Mouse (Mus musculus) forebrain, embryonic 12.5 days (tissue): ENCODE results near the gene Arhgap32. TPM values are rescaled to one million over a fixed set of nuclear protein-coding genes. Genes with fewer than 3 reads are reported as not detected.

ENCODE experiments used
- ATAC-seq: fragments of 200-750 bp; cut with Nextera tagmentation; 2 replicates; pipeline ENCODE4 v1.8.0; 2017; ENCODE audit warnings: moderate TSS enrichment; ENCODE audit not compliant: low FRiP score
- H3K27ac ChIP-seq: fragments of 300-500 bp; sonication (generic); 2 replicates; pipeline ENCODE4 v1.5.1; 2016; ENCODE audit warnings: mild to moderate bottlenecking
- H3K27me3 ChIP-seq: fragments of 300-500 bp; sonication (generic); 2 replicates; pipeline ENCODE4 v1.6.1; 2016; ENCODE audit warnings: mild to moderate bottlenecking
- H3K36me3 ChIP-seq: fragments of 300-500 bp; sonication (generic); replicated peaks from 2 replicates; pipeline ENCODE4 v1.6.1; 2016; ENCODE audit warnings: mild to moderate bottlenecking
- H3K4me1 ChIP-seq: fragments of 300-500 bp; sonication (generic); 2 replicates; pipeline ENCODE4 v1.6.1; 2016
- H3K4me2 ChIP-seq: fragments of 300-500 bp; sonication (generic); 2 replicates; pipeline ENCODE4 v1.6.1; 2016; ENCODE audit warnings: mild to moderate bottlenecking, moderate library complexity
- H3K4me3 ChIP-seq: fragments of 300-500 bp; sonication (generic); replicated peaks from 2 replicates; pipeline ENCODE4 v1.5.1; 2016; ENCODE audit warnings: mild to moderate bottlenecking
- H3K9ac ChIP-seq: fragments of 300-500 bp; sonication (generic); 2 replicates; pipeline ENCODE4 v1.6.1; 2016; ENCODE audit warnings: mild to moderate bottlenecking
- H3K9me3 ChIP-seq: fragments of 300-500 bp; sonication (generic); 2 replicates; pipeline ENCODE4 v1.6.1; 2016
- WGBS: fragments of 180-500 bp; shearing (Covaris S2); methylation state at CpG from one replicate; pipeline ENCODE4 v1.1.7; 2016; 5-methylcytosine and 5-hydroxymethylcytosine counted together
- polyA plus RNA-seq: library from polyadenylated mRNA; unstranded; fragments of >200 nt; fragmentation: Nextera tagmentation; extraction: Ambion mirVana; gene quantifications from 2 replicates; pipeline ENCODE4 v1.2.1, GENCODE M21; 2016

The Arhgap32 gene
- polyA plus RNA-seq, 1 experiment from 2014 or later, result 7.3 TPM

- Histone ChIP-seq H3K9me3 (no peaks in the 10 kb centered on the region), H3K27me3 (no peaks in the 10 kb centered on the region), H3K36me3 (no peaks in the 10 kb centered on the region), H3K27ac (no peak overlapping the region), H3K4me3 (no peak overlapping the region), H3K9ac (no peak overlapping the region), H3K4me2 (no peak overlapping the region), H3K4me1 (peaks cover 17% of the 10 kb centered on the region)
- ATAC-seq, result no peak
- WGBS, result 33% methylated on average over 5 of the region's 5 CpGs
Measured at GRCm38 (mm10) chr9:32223739-32224529, 108.0 kb downstream of the Arhgap32 start.

- no peak overlapping the region for H3K4me2 ChIP-seq
- no peak overlapping the region for H3K27ac ChIP-seq
- H3K36me3 ChIP-seq, result no peaks in the 10 kb centered on the region
- no peak overlapping the region for H3K4me3 ChIP-seq
- no peak overlapping the region for H3K9ac ChIP-seq
- peaks cover 17% of the 10 kb centered on the region for H3K4me1 ChIP-seq
- H3K9me3 ChIP-seq, result no peaks in the 10 kb centered on the region
- no peaks in the 10 kb centered on the region for H3K27me3 ChIP-seq
- no peak for ATAC-seq
- WGBS, result 66% methylated on average over 4 of the region's 4 CpGs
Measured at GRCm38 (mm10) chr9:32224937-32225336, 109.0 kb downstream of the Arhgap32 start.

GRCm38 (mm10) chr9:32225584-32225983 is 109.6 kb downstream of the Arhgap32 start:
- no peak overlapping the region for H3K27ac ChIP-seq
- H3K9me3 ChIP-seq, result no peaks in the 10 kb centered on the region
- ATAC-seq, result no peak
- no peaks in the 10 kb centered on the region for H3K27me3 ChIP-seq
- no peak overlapping the region for H3K4me3 ChIP-seq
- no peaks in the 10 kb centered on the region for H3K36me3 ChIP-seq
- peaks cover 17% of the 10 kb centered on the region for H3K4me1 ChIP-seq
- H3K9ac ChIP-seq, result no peak overlapping the region
- 79% methylated on average over 1 of the region's 1 CpGs for WGBS
- no peak overlapping the region for H3K4me2 ChIP-seq

- H3K27ac ChIP-seq, result no peak overlapping the region
- no peak overlapping the region for H3K9ac ChIP-seq
- H3K4me2 ChIP-seq, result no peak overlapping the region
- no peak for ATAC-seq
- H3K4me3 ChIP-seq, result no peak overlapping the region
- WGBS, result 91% methylated on average over 2 of the region's 2 CpGs
- H3K36me3 ChIP-seq, result no peaks in the 10 kb centered on the region
- H3K27me3 ChIP-seq, result no peaks in the 10 kb centered on the region
- peaks cover 17% of the 10 kb centered on the region for H3K4me1 ChIP-seq
- H3K9me3 ChIP-seq, result no peaks in the 10 kb centered on the region
Measured at GRCm38 (mm10) chr9:32227034-32227433, 111.1 kb downstream of the Arhgap32 start.

GRCm38 (mm10) chr9:32233593-32233992 is 117.7 kb downstream of the Arhgap32 start:
- H3K9me3 ChIP-seq, result no peaks in the 10 kb centered on the region
- WGBS, result 91% methylated on average over 4 of the region's 4 CpGs
- ATAC-seq, result no peak
- H3K4me2 ChIP-seq, result no peak overlapping the region
- no peaks in the 10 kb centered on the region for H3K36me3 ChIP-seq
- H3K4me3 ChIP-seq, result no peak overlapping the region
- H3K9ac ChIP-seq, result no peak overlapping the region
- H3K27ac ChIP-seq, result no peak overlapping the region
- H3K4me1 ChIP-seq, result no peaks in the 10 kb centered on the region
- no peaks in the 10 kb centered on the region for H3K27me3 ChIP-seq

- Histone ChIP-seq H3K27ac (no peak overlapping the region), H3K27me3 (no peaks in the 10 kb centered on the region)
- ATAC-seq, result no peak
Measured at GRCm38 (mm10) chr9:32234767-32235489, 119.0 kb downstream of the Arhgap32 start.

GRCm38 (mm10) chr9:32238899-32239298 is 123.0 kb downstream of the Arhgap32 start:
- Histone ChIP-seq H3K27ac (no peak overlapping the region), H3K4me3 (no peak overlapping the region), H3K36me3 (0 out of 2 replicates have a peak, but pooled peaks cover 3% of the 10 kb centered on the region), H3K9me3 (no peaks in the 10 kb centered on the region), H3K27me3 (no peaks in the 10 kb centered on the region), H3K4me2 (no peak overlapping the region), H3K4me1 (no peaks in the 10 kb centered on the region), H3K9ac (no peak overlapping the region)
- WGBS, result 84% methylated on average over 10 of the region's 10 CpGs
- no peak for ATAC-seq

More at GRCm38 (mm10) chr9:32234767-32235489, 119.0 kb downstream of the Arhgap32 start:
- Histone ChIP-seq H3K9me3 (no peaks in the 10 kb centered on the region), H3K4me2 (no peak overlapping the region), H3K9ac (no peak overlapping the region), H3K36me3 (no peaks in the 10 kb centered on the region), H3K4me1 (no peaks in the 10 kb centered on the region), H3K4me3 (no peak overlapping the region)
- 92% methylated on average over 3 of the region's 3 CpGs for WGBS

GRCm38 (mm10) chr9:32239427-32239826 is 123.5 kb downstream of the Arhgap32 start:
- Histone ChIP-seq H3K9ac (no peak overlapping the region), H3K36me3 (0 out of 2 replicates have a peak, but pooled peaks cover 3% of the 10 kb centered on the region), H3K27ac (no peak overlapping the region), H3K9me3 (no peaks in the 10 kb centered on the region), H3K4me3 (no peak overlapping the region), H3K4me2 (no peak overlapping the region), H3K27me3 (no peaks in the 10 kb centered on the region), H3K4me1 (no peaks in the 10 kb centered on the region)
- no peak for ATAC-seq
- WGBS, result 93% methylated on average over 10 of the region's 10 CpGs

GRCm38 (mm10) chr9:32240449-32240848 is 124.5 kb downstream of the Arhgap32 start:
- Histone ChIP-seq H3K27me3 (no peaks in the 10 kb centered on the region), H3K9me3 (no peaks in the 10 kb centered on the region), H3K4me1 (no peaks in the 10 kb centered on the region), H3K27ac (no peak overlapping the region), H3K9ac (no peak overlapping the region), H3K36me3 (0 out of 2 replicates have a peak, but pooled peaks cover 3% of the 10 kb centered on the region), H3K4me3 (no peak overlapping the region), H3K4me2 (no peak overlapping the region)
- whole genome bisulfite sequencing, result 95% methylated on average over 5 of the region's 5 CpGs
- ATAC-seq, result no peak

- 92% methylated on average over 9 of the region's 9 CpGs for WGBS
- Histone ChIP-seq H3K27ac (no peak overlapping the region), H3K4me2 (no peak overlapping the region), H3K27me3 (no peaks in the 10 kb centered on the region), H3K9me3 (no peaks in the 10 kb centered on the region), H3K9ac (no peak overlapping the region), H3K4me3 (no peak overlapping the region), H3K4me1 (peaks cover 8% of the 10 kb centered on the region), H3K36me3 (0 out of 2 replicates have a peak, but pooled peaks cover 3% of the 10 kb centered on the region)
- ATAC-seq, result no peak
Measured at GRCm38 (mm10) chr9:32241637-32242199, 125.8 kb downstream of the Arhgap32 start.

- no peaks in the 10 kb centered on the region for H3K9me3 ChIP-seq
- ATAC-seq, result no peak
- 83% methylated on average over 2 of the region's 2 CpGs for WGBS
Measured at GRCm38 (mm10) chr9:32242921-32243617, 127.1 kb downstream of the Arhgap32 start.

GRCm38 (mm10) chr9:32245237-32245636 is 129.3 kb downstream of the Arhgap32 start:
- Histone ChIP-seq H3K4me3 (no peak overlapping the region), H3K4me2 (no peak overlapping the region), H3K4me1 (peaks cover 8% of the 10 kb centered on the region), H3K9ac (no peak overlapping the region), H3K9me3 (no peaks in the 10 kb centered on the region), H3K27me3 (no peaks in the 10 kb centered on the region), H3K36me3 (peaks cover 14% of the 10 kb centered on the region), H3K27ac (no peak overlapping the region)
- WGBS, result 89% methylated on average over 3 of the region's 3 CpGs
- ATAC-seq, result no peak

More at GRCm38 (mm10) chr9:32242921-32243617, 127.1 kb downstream of the Arhgap32 start:
- peaks cover 8% of the 10 kb centered on the region for H3K4me1 ChIP-seq
- H3K36me3 ChIP-seq, result 0 out of 2 replicates have a peak, but pooled peaks cover 3% of the 10 kb centered on the region
- H3K4me2 ChIP-seq, result no peak overlapping the region
- H3K27ac ChIP-seq, result no peak overlapping the region
- H3K9ac ChIP-seq, result no peak overlapping the region
- H3K4me3 ChIP-seq, result no peak overlapping the region
- H3K27me3 ChIP-seq, result no peaks in the 10 kb centered on the region
